Mouse (Mus musculus): ENCODE data around the gene Sycp3. TPM values are rescaled to one million over a fixed set of nuclear protein-coding genes. Genes with fewer than 3 reads are reported as not detected.

The Sycp3 gene
- not detected for total RNA-seq (2023)

GRCm38 (mm10) chr10:88459502-88459992, at the start of gene Sycp3:
TSS of gene Sycp3 (plus strand) at chr10:88459569.

DNA sequence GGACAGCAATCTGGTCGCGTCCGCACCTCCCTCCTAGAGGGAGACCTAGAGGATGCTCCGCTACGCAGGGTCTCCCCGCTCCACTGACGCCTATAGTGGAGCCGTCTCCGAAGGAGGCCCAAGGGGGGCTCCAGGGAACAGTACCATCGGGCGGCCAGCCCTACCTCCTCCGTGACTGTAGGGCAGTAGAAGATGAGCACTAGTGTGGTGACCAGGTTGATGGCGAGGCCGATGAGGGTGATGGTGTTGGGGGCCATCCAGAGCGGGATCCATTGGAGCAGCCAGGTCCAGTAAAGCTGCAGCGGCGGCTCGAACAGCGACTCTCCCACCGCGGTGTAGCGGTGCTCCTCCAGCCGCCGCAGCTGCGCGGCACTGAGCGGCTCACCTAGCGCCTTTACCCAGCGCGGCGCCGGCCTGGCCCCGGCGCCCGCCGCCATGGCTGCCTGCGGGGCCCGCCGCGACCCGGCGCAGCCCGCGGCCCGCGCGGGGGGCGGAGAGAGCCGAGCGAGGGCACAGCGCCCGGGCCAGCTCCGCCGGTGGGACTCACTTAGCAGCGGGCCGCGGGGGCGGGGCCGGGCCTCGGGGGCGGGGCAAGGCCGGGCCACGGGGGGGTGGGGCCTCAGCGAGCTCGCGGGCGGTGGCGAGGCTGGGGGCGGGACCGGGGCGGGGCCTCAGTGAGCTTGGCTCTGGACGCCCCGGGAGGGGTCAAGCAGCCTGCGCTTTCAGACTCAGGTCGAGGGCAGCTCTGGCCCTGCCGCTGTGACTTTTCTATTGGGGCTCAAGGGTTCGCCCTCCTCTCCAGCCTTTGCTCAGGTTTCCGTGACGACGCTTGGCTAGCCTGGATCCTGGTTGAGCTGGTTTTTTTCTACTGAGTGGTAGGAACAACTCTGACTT, 44.3 kb downstream of the Sycp3 start, which contains the start of gene Chpt1:
Gene Chpt1, minus strand, starts transcription at position 653 of the 894 bp plus-strand sequence.

Other genes starting within 250 kb of the Sycp3 start
- gene Dram1, start 80.5 kb upstream of the Sycp3 start, total RNA-seq (2023): under 1 TPM; 0.59 to 0.87 TPM
- gene Gnptab, start 80.4 kb upstream of the Sycp3 start, total RNA-seq (2023): 10 to 100 TPM; 36.8 to 40.0 TPM
- 1 to 10 TPM; 5.5 to 5.8 TPM for gene Chpt1, start 44.5 kb downstream of the Sycp3 start, total RNA-seq (2023)
- not detected for gene Mybpc1, start 145.6 kb downstream of the Sycp3 start, total RNA-seq (2023)
- gene Spic, start 225.4 kb downstream of the Sycp3 start, total RNA-seq (2023): 1 to 10 TPM; 1.6 to 6.2 TPM

Measured in T-cell, adult 66 days (primary cell).